Mouse (Mus musculus): ENCODE results near the gene Tnk1.

- TF ChIP-seq CTCF (IDR thresholded peaks at IDR 0.05; ENCODE audit: low read depth) = no peak
- TF ChIP-seq EP300 (IDR thresholded peaks at IDR 0.05; ENCODE audit: low read depth) = no peak
These were observed 11.5 kb downstream of the Tnk1 start for GRCm38 (mm10) chr11:69846738-69847688.

Measured in liver, postnatal 0 days (tissue).